Mouse (Mus musculus): ENCODE results near the gene Adamts3.

GRCm38 (mm10) chr5:89931511-89931910, 48.4 kb upstream of the Adamts3 start:
- TF ChIP-seq GATA1 (IDR thresholded peaks at IDR 0.05; ENCODE audit: borderline replicate concordance, low read length) (no peak), FLI1 (IDR thresholded peaks at IDR 0.05; ENCODE audit: low read length) (no peak)
